Mouse (Mus musculus) hindbrain, embryonic 15.5 days (tissue): ENCODE measurements around the gene Zfp712. TPM values are rescaled to one million over a fixed set of nuclear protein-coding genes. Genes with fewer than 3 reads are reported as not detected.

Experiments used
- ATAC-seq: fragments of 200-750 bp; cut with Nextera tagmentation; 2 replicates; pipeline ENCODE4 v1.8.0; 2017; ENCODE audit warnings: low read depth, moderate number of reproducible peaks, moderate TSS enrichment; ENCODE audit not compliant: low FRiP score
- H3K27ac ChIP-seq: fragments of 300-500 bp; sonication (generic); replicated peaks from 2 replicates; pipeline ENCODE4 v1.5.1; 2015; ENCODE audit warnings: mild to moderate bottlenecking, inconsistent platforms
- H3K27me3 ChIP-seq: fragments of 300-500 bp; sonication (generic); 2 replicates; pipeline ENCODE4 v1.6.1; 2015; ENCODE audit warnings: control low read depth, inconsistent platforms
- H3K36me3 ChIP-seq: fragments of 300-500 bp; sonication (generic); 2 replicates; pipeline ENCODE4 v1.6.1; 2015; ENCODE audit warnings: control low read depth, inconsistent platforms
- H3K4me1 ChIP-seq: fragments of 300-500 bp; sonication (generic); replicated peaks from 2 replicates; pipeline ENCODE4 v1.6.1; 2015; ENCODE audit warnings: control low read depth, inconsistent platforms
- H3K4me2 ChIP-seq: fragments of 300-500 bp; sonication (generic); 2 replicates; pipeline ENCODE4 v1.6.1; 2015; ENCODE audit warnings: moderate library complexity, mild to moderate bottlenecking, inconsistent platforms
- H3K4me3 ChIP-seq: fragments of 300-500 bp; sonication (generic); 2 replicates; pipeline ENCODE4 v1.5.1; 2015; ENCODE audit warnings: mild to moderate bottlenecking, inconsistent platforms
- H3K9ac ChIP-seq: fragments of 300-500 bp; sonication (generic); 2 replicates; pipeline ENCODE4 v1.6.1; 2015; ENCODE audit warnings: inconsistent platforms
- H3K9me3 ChIP-seq: fragments of 300-500 bp; sonication (generic); 2 replicates; pipeline ENCODE4 v1.6.1; 2016; ENCODE audit warnings: control low read depth, inconsistent platforms
- WGBS: fragments of 180-500 bp; shearing (Covaris S2); methylation state at CpG from one replicate; pipeline ENCODE4 v1.1.7; 2015; 5-methylcytosine and 5-hydroxymethylcytosine counted together
- polyA plus RNA-seq: library from polyadenylated mRNA; unstranded; fragments of >200 nt; fragmentation: Nextera tagmentation; extraction: Ambion mirVana; gene quantifications from 2 replicates; pipeline ENCODE4 v1.2.1, GENCODE M21; 2015

The Zfp712 gene
- polyA plus RNA-seq, 1 experiment from 2014 or later = 5.7 TPM

- Histone ChIP-seq H3K4me2 (peak overlapping the region; percentile 82), H3K9ac (peak overlapping the region; percentile 72), H3K4me3 (peak overlapping the region; percentile 61), H3K27ac (peak overlapping the region; percentile 76), H3K4me1 (peaks cover 6% of the 10 kb centered on the region), H3K36me3 (peaks cover 2% of the 10 kb centered on the region; the same call in 1 of the 2 replicates), H3K9me3 (no peaks in the 10 kb centered on the region), H3K27me3 (no peaks in the 10 kb centered on the region)
- ATAC-seq = peak; percentile 49
- 3% methylated on average over 12 of the region's 12 CpGs for WGBS
Observed at GRCm38 (mm10) chr13:67060161-67060785, 697 bp downstream of the Zfp712 start.

Other genes starting within 250 kb of the Zfp712 start
- gene Gm10767, start 156.3 kb downstream of the Zfp712 start, polyA plus RNA-seq = 3.1 and 3.3 TPM in 2 replicates
- gene Zfp708, start 36.8 kb upstream of the Zfp712 start, polyA plus RNA-seq = 8.9 TPM in 2 replicates
- 0.85 and 2.0 TPM in 2 replicates for gene Gm28557, start 47.4 kb upstream of the Zfp712 start, polyA plus RNA-seq
- gene Rslcan18, start 55.1 kb upstream of the Zfp712 start, polyA plus RNA-seq = 0.06 and 0.20 TPM in 2 replicates
- 4.0 and 4.4 TPM in 2 replicates for gene Zfp759, start 60.5 kb upstream of the Zfp712 start, polyA plus RNA-seq
- gene Rsl1, start 112.0 kb upstream of the Zfp712 start, polyA plus RNA-seq = 6.3 and 6.8 TPM in 2 replicates
- gene Zfp455, start 133.3 kb upstream of the Zfp712 start, polyA plus RNA-seq = 2.0 and 2.2 TPM in 2 replicates
- gene Zfp458, start 217.3 kb upstream of the Zfp712 start, polyA plus RNA-seq = 4.7 and 6.0 TPM in 2 replicates
- 1.1 and 1.3 TPM in 2 replicates for gene Zfp457, start 245.3 kb upstream of the Zfp712 start, polyA plus RNA-seq